ENCODE assay signal across 23 mouse cellular contexts in genomic region chr4:141163729-141164128, GRCm38 (mm10). TPM values are rescaled to one million over a fixed set of nuclear protein-coding genes. Genes with fewer than 3 reads are reported as not detected.
DNase-seq lines count a peak whose midpoint lies in the region; ATAC-seq and TF ChIP-seq lines count a peak whose summit lies in the region.
"Had no signal": no experiment of that assay in that cellular context is flagged by ENCODE, and none has a peak within 500 bp of the region (broad histone marks: within the 10 kb centered on the region; RNA-seq: fewer than 3 reads in every experiment).

No protein-coding gene starts in this region.

- TF ChIP-seq POLR2A in ES-Bruce4 (IDR thresholded peaks at IDR 0.05; ENCODE audit: insufficient read depth, low read length), result no peak

- peak overlapping the region; percentile 35 for H3K27ac ChIP-seq in ES-Bruce4 (ENCODE audit: insufficient read depth, low read length)
- peak overlapping the region; percentile 96 for H3K27ac ChIP-seq in liver, embryonic 16.5 days (ENCODE audit: low read length)
- H3K27ac ChIP-seq: embryonic facial prominence, embryonic 10.5 days; forebrain, embryonic 13.5 days; gastrocnemius, adult 2 months; heart, embryonic 15.5 days; hindbrain, embryonic 13.5 days; hindbrain, postnatal 0 days had no signal

- H3K9me3 ChIP-seq in E14TG2a.4 (ENCODE audit: low read length), result no peaks in the 10 kb centered on the region
- no peaks in the 10 kb centered on the region for H3K9me3 ChIP-seq in ES-Bruce4 (replicated peaks; ENCODE audit: control insufficient read depth, insufficient read depth, low read length, poor library complexity, severe bottlenecking)
- H3K9me3 ChIP-seq in liver, embryonic 16.5 days (replicated peaks; ENCODE audit: control insufficient read depth, low read length), result no peaks in the 10 kb centered on the region
- H3K9me3 ChIP-seq: heart, embryonic 15.5 days had no signal

- no peak for ATAC-seq in liver, embryonic 16.5 days (ENCODE audit: low read depth)
- ATAC-seq: activated CD4-positive, CD25-positive, alpha-beta regulatory T cell, adult 4 months; forebrain, embryonic 13.5 days; forebrain, postnatal 0 days; hindbrain, postnatal 0 days; Patski had no signal

- H3K4me1 ChIP-seq in E14TG2a.4 (replicated peaks; ENCODE audit: low read depth, low read length) (peaks cover 89% of the 10 kb centered on the region), ES-Bruce4 (ENCODE audit: control insufficient read depth, insufficient read depth, low read length) (peaks cover 10% of the 10 kb centered on the region)
- H3K4me1 ChIP-seq in liver, embryonic 16.5 days (ENCODE audit: control insufficient read depth, low read depth, low read length), result peaks cover 51% of the 10 kb centered on the region

- TF ChIP-seq CTCF in E14TG2a.4 (conservative IDR thresholded peaks at IDR 0.05; ENCODE audit: low read length) (no peak), ES-Bruce4 (IDR thresholded peaks at IDR 0.05; ENCODE audit: low read depth, low read length) (no peak)

- H3K4me3 ChIP-seq in E14TG2a.4 (replicated peaks; ENCODE audit: low read length) (peak overlapping the region; percentile 68; the same call in 1 of the 2 replicates), ES-Bruce4 (ENCODE audit: low read depth, low read length) (peak overlapping the region; percentile 28)
- H3K4me3 ChIP-seq in liver, embryonic 16.5 days (ENCODE audit: low read depth, low read length), result no peak overlapping the region
- H3K4me3 ChIP-seq: embryonic facial prominence, embryonic 10.5 days; forebrain, embryonic 13.5 days; gastrocnemius, adult 2 months; heart, embryonic 15.5 days; hindbrain, embryonic 13.5 days had no signal

- intact Hi-C loops in gastrocnemius, postnatal 14 days (cut with DNase I; ENCODE audit: low total_unique reads), result no loop called here

- peak overlapping the region; percentile 1; the same call in 1 of the 2 replicates for H3K9ac ChIP-seq in ES-Bruce4 (ENCODE audit: low read depth, poor library complexity, severe bottlenecking)
- no peak overlapping the region for H3K9ac ChIP-seq in liver, embryonic 16.5 days (ENCODE audit: low read depth, low read length)
- H3K9ac ChIP-seq: forebrain, embryonic 13.5 days; forebrain, postnatal 0 days; heart, embryonic 15.5 days; hindbrain, embryonic 13.5 days had no signal

- H3K27me3 ChIP-seq in E14TG2a.4 (ENCODE audit: insufficient read depth, low read length) (no peaks in the 10 kb centered on the region), ES-Bruce4 (ENCODE audit: control insufficient read depth, insufficient read depth, low read length, poor library complexity, severe bottlenecking) (no peaks in the 10 kb centered on the region)
- no peaks in the 10 kb centered on the region for H3K27me3 ChIP-seq in liver, embryonic 16.5 days (ENCODE audit: control insufficient read depth, insufficient read depth, low read depth, low read length)
- H3K27me3 ChIP-seq: forebrain, embryonic 13.5 days; heart, embryonic 15.5 days; hindbrain, embryonic 13.5 days; Patski had no signal

- H3K36me3 ChIP-seq in E14TG2a.4 (ENCODE audit: insufficient read depth, low read length), result peaks cover 31% of the 10 kb centered on the region
- peaks cover 2% of the 10 kb centered on the region for H3K36me3 ChIP-seq in ES-Bruce4 (ENCODE audit: control insufficient read depth, insufficient read depth, low read length, poor library complexity, severe bottlenecking)
- H3K36me3 ChIP-seq in liver, embryonic 16.5 days (ENCODE audit: control insufficient read depth, insufficient read depth), result peaks cover 5% of the 10 kb centered on the region

- no peak for TF ChIP-seq EP300 in ES-Bruce4 (IDR thresholded peaks at IDR 0.05; ENCODE audit: insufficient read depth, low read depth, low read length)

- no peak overlapping the region for H3K4me2 ChIP-seq in liver, embryonic 16.5 days (ENCODE audit: low read depth, low read length)
- H3K4me2 ChIP-seq: forebrain, embryonic 13.5 days; heart, embryonic 11.5 days; heart, embryonic 15.5 days; hindbrain, embryonic 13.5 days had no signal

- DNase-seq in adrenal gland, postnatal 36 days, result peak; percentile 50
- DNase-seq in adrenal gland, postnatal 4 days (ENCODE audit: low spot score in 2 of 2), result no peak
- DNase-seq in frontal cortex, adult 2 months (ENCODE audit: extremely low spot score in 1 of 2, low spot score in 1 of 2), result no peak
- no peak for DNase-seq in right cerebral cortex, postnatal 25 days
- DNase-seq in gastrocnemius, postnatal 14 days, result no peak
- DNase-seq: cerebellum, adult 2 months; cerebellum, postnatal 10 days; forebrain, postnatal 0 days; gastrocnemius, adult 2 months; gastrocnemius, postnatal 36 days; heart, adult 18-20 months; heart, postnatal 14 days had no signal

- 85% methylated on average over 5 of the region's 5 CpGs for WGBS in liver, embryonic 16.5 days (ENCODE audit: insufficient replicate concordance)

RNA-seq across cellular contexts. Expression of gene Fbxo42, which starts 16.0 kb away (rescaled TPM):
- total RNA-seq in adrenal gland, postnatal 36 days (2021), result 10 to 100 TPM; 20.4 to 21.6 TPM
- 10 to 100 TPM; 25.3 to 25.9 TPM for total RNA-seq in adrenal gland, postnatal 4 days (2021)
- polyA plus RNA-seq in ES-Bruce4 (2011; ENCODE audit: insufficient read depth, insufficient read length, low read depth, missing spikeins), result 24.6 and 31.8 TPM in 2 replicates
- 16.3 and 18.0 TPM in 2 replicates for polyA plus RNA-seq in liver, embryonic 16.5 days (2015; fragmentation: Nextera tagmentation; extraction: Ambion mirVana)
- 20.9 and 21.0 TPM in 2 replicates for polyA plus RNA-seq in frontal cortex, adult 2 months (2012; rRNA removed)
- total RNA-seq in gastrocnemius, postnatal 14 days (2021), result 10 to 100 TPM in 1 of 2 experiments, 1 to 10 TPM in 1; 9.1 to 10.8 TPM

RNA-seq across cellular contexts. Expression of gene Szrd1, which starts 24.2 kb away (rescaled TPM):
- 100 to 1,000 TPM; 110 to 123 TPM for total RNA-seq in adrenal gland, postnatal 36 days (2021)
- 100 to 1,000 TPM; 115 to 132 TPM for total RNA-seq in adrenal gland, postnatal 4 days (2021)
- 122 and 136 TPM in 2 replicates for polyA plus RNA-seq in ES-Bruce4 (2011; ENCODE audit: insufficient read depth, insufficient read length, low read depth, missing spikeins)
- 18.1 and 19.1 TPM in 2 replicates for polyA plus RNA-seq in liver, embryonic 16.5 days (2015; fragmentation: Nextera tagmentation; extraction: Ambion mirVana)
- polyA plus RNA-seq in frontal cortex, adult 2 months (2012; rRNA removed), result 22.3 and 23.0 TPM in 2 replicates
- total RNA-seq in gastrocnemius, postnatal 14 days (2021), result 100 to 1,000 TPM; 161 to 166 TPM

RNA-seq across cellular contexts. Expression of gene Rsg1, which starts 50.0 kb away (rescaled TPM):
- 1 to 10 TPM in 1 of 2 experiments, under 1 TPM in 1; 0.96 to 1.2 TPM for total RNA-seq in adrenal gland, postnatal 36 days (2021)
- total RNA-seq in adrenal gland, postnatal 4 days (2021), result 1 to 10 TPM; 2.5 to 2.7 TPM
- 1.6 and 2.8 TPM in 2 replicates for polyA plus RNA-seq in ES-Bruce4 (2011; ENCODE audit: insufficient read depth, insufficient read length, low read depth, missing spikeins)
- polyA plus RNA-seq in liver, embryonic 16.5 days (2015; fragmentation: Nextera tagmentation; extraction: Ambion mirVana), result 0.99 and 1.6 TPM in 2 replicates
- polyA plus RNA-seq in frontal cortex, adult 2 months (2012; rRNA removed), result 3.4 and 3.8 TPM in 2 replicates
- total RNA-seq in gastrocnemius, postnatal 14 days (2021), result under 1 TPM; 0.21 to 0.38 TPM
- total RNA-seq: gastrocnemius, adult 2 months; gastrocnemius, postnatal 36 days had no signal

Comparison
In these comparisons a context has a peak if more than half of its experiments do, and no peak if none do; other contexts are left out.
1. DNase-seq: peak in adrenal gland, postnatal 36 days (2 of 2); none in adrenal gland, postnatal 4 days (0 of 2), frontal cortex, adult 2 months (0 of 2), right cerebral cortex, postnatal 25 days (single experiment) and gastrocnemius, postnatal 14 days (single experiment).